Mouse (Mus musculus): Measurements from ENCODE around the gene Galntl6. TPM values are rescaled to one million over a fixed set of nuclear protein-coding genes. Genes with fewer than 3 reads are reported as not detected.
A peak's percentile ranks its signal among the peaks of the same experiment; 100 is the strongest.

Gene Galntl6
- total and polyA plus RNA-seq, 3 experiments, result not detected

GRCm38 (mm10) chr8:57892115-57892514, 1020.3 kb downstream of the Galntl6 start:
- Histone ChIP-seq H3K27ac (ENCODE audit: insufficient read depth, low read depth) (no peak overlapping the region), H3K36me3 (replicated peaks in 1 of 2; ENCODE audit: control insufficient read depth in 1 of 2, insufficient read depth in 1 of 2, low read length in 1 of 2) (no peaks in the 10 kb centered on the region), H3K4me3 (replicated peaks in 1 of 3; ENCODE audit: low read depth in 2 of 3, low read length in 2 of 3, poor library complexity in 1 of 3) (no peak overlapping the region), H3K4me2 (ENCODE audit: insufficient read depth, low read depth, poor library complexity, severe bottlenecking) (no peak overlapping the region), H3K79me2 (replicated peaks; ENCODE audit: control insufficient read depth, extremely low read depth, insufficient read depth, poor library complexity, severe bottlenecking) (no peaks in the 10 kb centered on the region), H3K4me1 (ENCODE audit: control insufficient read depth in 1 of 2, insufficient read depth in 2 of 2) (no peaks in the 10 kb centered on the region), H3K9ac (ENCODE audit: insufficient read depth, low read depth) (no peak overlapping the region), H3K27me3 (replicated peaks) (no peaks in the 10 kb centered on the region), H3K9me3 (replicated peaks; ENCODE audit: low read length) (no peaks in the 10 kb centered on the region)
- TF ChIP-seq MAX (IDR thresholded peaks at IDR 0.05; ENCODE audit: low read length), result no peak
- TF ChIP-seq TBP (conservative IDR thresholded peaks at IDR 0.05; ENCODE audit: low read depth, low read length), result no peak
- no peak for DNase-seq (ENCODE audit: extremely low read depth)
- dilution Hi-C loops (cut with MboI; ENCODE audit: extremely low pct_ligation_motif_present, extremely low pct_unique_long_range_greater_than_20kb, low sequenced_read_pairs), result no loop called here
- in situ Hi-C loops (cut with MboI; ENCODE audit: low pct_ligation_motif_present, low pct_unique_long_range_greater_than_20kb, low sequenced_read_pairs), result no loop called here

DNA sequence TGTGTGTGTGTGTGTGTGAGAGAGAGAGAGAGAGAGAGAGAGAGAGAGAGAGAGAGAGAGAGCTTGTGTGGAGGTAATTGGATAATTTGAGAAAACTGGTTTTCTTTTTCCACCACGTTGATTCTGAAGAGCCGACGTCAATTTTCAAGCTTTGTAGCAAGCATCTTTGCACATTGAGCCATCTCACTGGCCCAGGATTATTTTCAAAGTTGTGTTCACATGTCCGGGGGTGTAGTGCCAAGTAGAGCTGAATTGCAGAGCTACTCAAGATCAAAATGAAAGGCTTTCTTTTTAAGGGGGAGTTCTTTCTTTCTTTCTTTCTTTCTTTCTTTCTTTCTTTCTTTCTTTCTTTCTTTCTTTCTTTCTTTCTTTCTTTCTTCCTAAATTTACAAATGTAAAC, 1022.3 kb downstream of the Galntl6 start:
- Histone ChIP-seq H3K36me3 (replicated peaks in 1 of 2; ENCODE audit: control insufficient read depth in 1 of 2, insufficient read depth in 1 of 2, low read length in 1 of 2) (no peaks in the 10 kb centered on the region), H3K27me3 (replicated peaks) (no peaks in the 10 kb centered on the region), H3K79me2 (replicated peaks; ENCODE audit: control insufficient read depth, extremely low read depth, insufficient read depth, poor library complexity, severe bottlenecking) (no peaks in the 10 kb centered on the region), H3K4me2 (ENCODE audit: insufficient read depth, low read depth, poor library complexity, severe bottlenecking) (no peak overlapping the region), H3K27ac (ENCODE audit: insufficient read depth, low read depth) (no peak overlapping the region), H3K4me3 (replicated peaks in 1 of 3; ENCODE audit: low read depth in 2 of 3, low read length in 2 of 3, poor library complexity in 1 of 3) (no peak overlapping the region), H3K4me1 (ENCODE audit: control insufficient read depth in 1 of 2, insufficient read depth in 2 of 2) (no peaks in the 10 kb centered on the region), H3K9me3 (replicated peaks; ENCODE audit: low read length) (no peaks in the 10 kb centered on the region), H3K9ac (ENCODE audit: insufficient read depth, low read depth) (no peak overlapping the region)
- TF ChIP-seq MEF2A (IDR thresholded peaks at IDR 0.05; ENCODE audit: borderline replicate concordance, low read depth, low read length) (no peak), MXI1 (IDR thresholded peaks at IDR 0.05; ENCODE audit: low read depth, low read length) (no peak), RCOR1 (conservative IDR thresholded peaks at IDR 0.05; ENCODE audit: low read depth, low read length) (no peak)
- in situ Hi-C loops (cut with MboI; ENCODE audit: low pct_ligation_motif_present, low pct_unique_long_range_greater_than_20kb, low sequenced_read_pairs) (no loop called here), dilution Hi-C loops (cut with MboI; ENCODE audit: extremely low pct_ligation_motif_present, extremely low pct_unique_long_range_greater_than_20kb, low sequenced_read_pairs) (no loop called here)
- no peak for DNase-seq (ENCODE audit: extremely low read depth)

DNA sequence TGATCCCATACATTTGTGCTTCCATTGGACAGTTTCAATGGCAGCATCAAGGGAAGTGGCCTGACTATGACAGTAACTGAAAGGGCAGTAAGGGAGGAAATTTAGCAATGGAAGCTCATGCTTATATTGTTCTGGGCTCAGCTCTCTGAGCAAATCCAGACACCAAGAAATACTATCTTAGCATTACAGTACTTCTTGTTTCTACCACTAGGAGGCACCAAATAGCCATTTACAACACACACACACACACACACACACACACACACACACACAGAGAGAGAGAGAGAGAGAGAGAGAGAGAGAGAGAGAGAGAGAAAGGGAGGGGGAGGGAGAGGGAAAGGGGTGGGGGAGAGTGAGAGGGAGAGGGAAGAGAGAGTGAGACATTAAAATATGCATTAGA, 1023.6 kb downstream of the Galntl6 start:
- Histone ChIP-seq H3K79me2 (replicated peaks; ENCODE audit: control insufficient read depth, extremely low read depth, insufficient read depth, poor library complexity, severe bottlenecking) (no peaks in the 10 kb centered on the region), H3K4me2 (ENCODE audit: insufficient read depth, low read depth, poor library complexity, severe bottlenecking) (no peak overlapping the region), H3K9me3 (replicated peaks; ENCODE audit: low read length) (no peaks in the 10 kb centered on the region), H3K4me3 (replicated peaks in 1 of 3; ENCODE audit: low read depth in 2 of 3, low read length in 2 of 3, poor library complexity in 1 of 3) (no peak overlapping the region), H3K9ac (ENCODE audit: insufficient read depth, low read depth) (no peak overlapping the region), H3K4me1 (ENCODE audit: control insufficient read depth in 1 of 2, insufficient read depth in 2 of 2) (no peaks in the 10 kb centered on the region), H3K27ac (ENCODE audit: insufficient read depth, low read depth) (no peak overlapping the region), H3K27me3 (replicated peaks) (no peaks in the 10 kb centered on the region), H3K36me3 (replicated peaks in 1 of 2; ENCODE audit: control insufficient read depth in 1 of 2, insufficient read depth in 1 of 2, low read length in 1 of 2) (no peaks in the 10 kb centered on the region)
- peak; percentile 46 for DNase-seq (ENCODE audit: extremely low read depth)
- dilution Hi-C loops (cut with MboI; ENCODE audit: extremely low pct_ligation_motif_present, extremely low pct_unique_long_range_greater_than_20kb, low sequenced_read_pairs) (no loop called here), in situ Hi-C loops (cut with MboI; ENCODE audit: low pct_ligation_motif_present, low pct_unique_long_range_greater_than_20kb, low sequenced_read_pairs) (no loop called here)
- TF ChIP-seq RCOR1 (conservative IDR thresholded peaks at IDR 0.05; ENCODE audit: low read depth, low read length) (no peak), RAD21 (IDR thresholded peaks at IDR 0.05; ENCODE audit: low read depth, low read length) (peak; percentile 43), SIN3A (IDR thresholded peaks at IDR 0.05; ENCODE audit: low read length) (no peak), POLR2A (IDR thresholded peaks at IDR 0.05; ENCODE audit: low read depth, low read length) (no peak), ZNF384 (IDR thresholded peaks at IDR 0.05; ENCODE audit: low read depth, low read length) (no peak), CTCF (conservative IDR thresholded peaks at IDR 0.05 in 1 of 2, IDR thresholded peaks at IDR 0.05 in 1 of 2; ENCODE audit: low read depth in 2 of 2, low read length in 2 of 2) (peak; percentile 13 to 54; a peak in 2 of 4 replicates), POLR2AphosphoS2 (IDR thresholded peaks at IDR 0.05; ENCODE audit: low read depth, low read length) (no peak), MEF2A (IDR thresholded peaks at IDR 0.05; ENCODE audit: borderline replicate concordance, low read depth, low read length) (no peak)

Data from CH12.LX (cell line).